Mouse (Mus musculus): ENCODE results near the gene Gm28510.
"Not testable (repeated sequence)": the region's sequence is repeated elsewhere in the genome, so short reads cannot be mapped to it uniquely, and the experiment has no call there.

Gene Gm28510

DNA sequence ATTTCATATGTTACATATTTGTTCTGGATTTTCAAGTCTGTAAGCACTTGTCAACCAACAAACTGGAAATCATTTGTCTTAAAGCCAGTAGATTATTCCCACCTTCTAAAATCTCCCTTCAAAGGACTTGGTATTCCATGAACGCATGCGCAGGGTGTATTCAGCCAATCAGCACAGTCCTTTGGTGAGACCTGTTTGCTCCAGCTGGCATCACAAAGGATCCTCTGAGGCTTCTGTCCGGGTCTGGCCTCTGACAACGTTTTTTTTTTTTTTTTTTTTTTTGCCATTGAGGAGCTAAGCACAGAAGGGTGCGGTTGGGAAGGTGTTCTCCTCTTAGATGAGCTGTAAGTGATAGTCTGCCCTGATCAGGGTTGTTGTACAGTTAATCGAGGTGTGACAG, at the start of gene Gm28510:
Gene Gm28510 (plus strand): TSS at position 301 of the 400 bp plus-strand sequence.
- not testable (repeated sequence) for DNase-seq (ENCODE audit: low read depth, low spot score)
